Mouse (Mus musculus) natural killer cell, adult 2 months (primary cell): Measurements from ENCODE around the gene Nudt10.
"Not testable (repeated sequence)": the region's sequence is repeated elsewhere in the genome, so short reads cannot be mapped to it uniquely, and the experiment has no call there.

ENCODE experiments used
- DNase-seq, 2 experiments: peaks; one replicate each; pipeline ENCODE4 v3.0.0; 2022; ENCODE audit warnings: low spot score in 2 of 2

Nudt10 gene

DNA sequence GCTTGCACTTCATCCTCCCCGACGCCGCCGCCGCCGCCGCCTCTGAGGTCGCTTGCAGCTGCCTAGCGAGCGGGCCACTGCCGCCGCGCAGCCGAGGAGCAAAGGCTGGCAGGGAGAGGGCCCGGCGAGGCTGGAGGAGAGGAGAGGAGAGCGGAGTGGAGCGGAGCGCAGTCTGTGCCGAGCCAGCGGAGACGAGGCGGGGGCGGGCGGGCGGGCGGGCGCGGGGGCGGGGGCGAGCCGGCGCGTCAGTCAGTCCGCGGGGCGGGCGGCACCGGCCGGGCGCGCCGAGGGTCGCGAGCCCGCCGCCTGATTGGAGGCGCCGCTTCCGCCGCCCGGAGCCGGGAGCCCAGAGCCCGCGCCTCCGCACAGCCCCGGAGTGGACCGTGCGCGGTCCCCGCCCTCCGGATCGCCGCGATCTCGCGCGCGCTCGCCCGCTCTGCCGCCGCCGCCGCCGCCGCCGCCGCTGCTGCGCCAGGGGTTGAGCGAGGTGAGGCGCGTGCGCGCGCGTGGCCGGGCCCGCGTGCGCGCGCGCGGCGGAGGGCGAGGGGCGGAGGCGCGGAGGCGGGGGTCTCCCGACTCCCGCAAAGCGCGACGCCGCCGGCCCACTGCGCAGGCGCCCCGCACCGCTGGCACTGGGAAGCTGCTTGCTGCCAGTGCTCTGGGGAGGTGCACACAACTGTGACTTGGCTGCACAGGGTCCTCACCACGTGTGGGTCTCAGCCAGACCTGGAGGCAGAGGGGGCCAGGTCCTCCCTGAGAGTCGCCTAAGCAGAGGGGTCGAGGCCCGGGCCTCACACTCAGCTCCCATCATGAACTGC lies at the start of gene Nudt10:
Gene Nudt10 (minus strand): TSS at position 193 of the 818 bp plus-strand sequence.
- DNase-seq = not testable (repeated sequence)

DNA sequence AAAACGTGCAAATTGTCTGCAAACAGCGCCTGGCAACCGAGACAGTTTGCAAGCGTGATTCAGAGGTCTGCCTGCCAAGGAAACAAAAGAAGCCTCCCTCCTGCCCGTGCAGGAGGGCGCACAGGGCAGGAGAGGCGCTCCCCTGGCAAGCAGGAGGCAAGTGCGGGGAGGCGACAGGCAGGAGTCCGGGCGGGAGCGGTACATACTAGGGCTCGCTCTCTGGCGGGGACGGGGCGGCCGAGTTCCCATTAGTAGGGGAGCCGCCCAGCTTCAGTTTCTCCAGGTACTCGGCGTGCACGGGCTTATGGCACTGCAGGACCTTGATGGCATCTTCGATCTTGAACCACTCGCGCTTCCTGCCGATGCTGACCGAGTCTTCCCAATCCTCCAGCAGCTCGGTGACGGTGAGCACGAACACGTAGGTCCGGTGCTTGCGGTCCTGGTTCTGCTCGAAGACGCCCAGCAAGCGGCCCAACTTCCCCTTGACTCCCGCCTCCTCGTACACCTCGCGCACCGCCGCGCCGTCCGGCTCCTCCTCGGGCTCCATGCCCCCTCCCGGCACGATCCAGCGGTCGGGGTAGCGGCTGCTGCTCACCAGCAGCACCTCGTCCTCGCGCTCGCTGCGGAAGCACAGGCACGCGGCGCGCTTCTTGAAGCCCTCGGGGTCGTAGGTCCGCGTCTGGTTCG lies 536 bp downstream of the Nudt10 start:
- not testable (repeated sequence) for DNase-seq

DNA sequence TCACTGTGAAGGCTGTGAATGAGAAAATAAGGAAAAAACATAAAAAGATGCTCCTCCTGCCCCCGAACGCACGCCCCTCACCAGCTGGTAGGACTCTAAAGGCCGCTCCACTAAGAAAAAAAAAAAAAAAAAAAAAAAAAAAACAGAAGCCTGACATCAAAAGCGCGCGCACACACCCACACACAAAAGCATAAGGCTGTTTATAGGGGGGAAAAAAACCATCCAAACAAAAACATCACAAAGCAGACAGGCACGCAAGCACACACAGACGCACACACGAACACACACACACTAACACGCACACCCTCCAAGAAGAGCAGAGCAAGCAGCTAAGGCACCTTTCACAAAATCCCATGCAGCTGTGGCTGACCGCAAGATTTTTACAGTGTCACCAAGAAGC lies 1.1 kb downstream of the Nudt10 start:
- no peak for DNase-seq
